Mouse (Mus musculus): ENCODE measurements around the gene Strap. TPM values are rescaled to one million over a fixed set of nuclear protein-coding genes. Genes with fewer than 3 reads are reported as not detected.
"Not testable (repeated sequence)": the region's sequence is repeated elsewhere in the genome, so short reads cannot be mapped to it uniquely, and the experiment has no call there.

Gene Strap
- polyA plus RNA-seq, 1 experiment from 2014 or later = 200 TPM

DNA sequence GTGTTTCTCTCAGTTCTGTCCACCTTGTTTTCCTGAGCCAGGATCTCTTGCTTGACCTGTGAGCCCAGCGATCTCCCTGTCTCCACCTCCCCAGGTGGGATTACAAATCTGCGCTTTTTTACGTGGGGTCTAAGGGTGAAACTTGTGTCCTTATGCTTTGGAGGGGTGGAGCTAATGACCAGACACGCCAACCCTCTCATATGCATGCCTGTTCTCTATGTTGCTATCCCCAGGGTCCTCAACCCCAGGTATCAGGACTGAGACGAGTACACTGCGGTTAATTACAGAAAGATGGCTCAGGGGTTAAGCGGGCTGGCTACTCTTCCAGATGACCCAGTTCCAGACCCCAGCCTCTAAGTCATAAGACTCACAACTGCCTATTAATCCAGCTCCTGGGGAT is 31.4 kb upstream of the Strap start:
- WGBS = 80% methylated on average over 7 of the region's 7 CpGs
- H3K9me3 ChIP-seq = no peaks in the 10 kb centered on the region

DNA sequence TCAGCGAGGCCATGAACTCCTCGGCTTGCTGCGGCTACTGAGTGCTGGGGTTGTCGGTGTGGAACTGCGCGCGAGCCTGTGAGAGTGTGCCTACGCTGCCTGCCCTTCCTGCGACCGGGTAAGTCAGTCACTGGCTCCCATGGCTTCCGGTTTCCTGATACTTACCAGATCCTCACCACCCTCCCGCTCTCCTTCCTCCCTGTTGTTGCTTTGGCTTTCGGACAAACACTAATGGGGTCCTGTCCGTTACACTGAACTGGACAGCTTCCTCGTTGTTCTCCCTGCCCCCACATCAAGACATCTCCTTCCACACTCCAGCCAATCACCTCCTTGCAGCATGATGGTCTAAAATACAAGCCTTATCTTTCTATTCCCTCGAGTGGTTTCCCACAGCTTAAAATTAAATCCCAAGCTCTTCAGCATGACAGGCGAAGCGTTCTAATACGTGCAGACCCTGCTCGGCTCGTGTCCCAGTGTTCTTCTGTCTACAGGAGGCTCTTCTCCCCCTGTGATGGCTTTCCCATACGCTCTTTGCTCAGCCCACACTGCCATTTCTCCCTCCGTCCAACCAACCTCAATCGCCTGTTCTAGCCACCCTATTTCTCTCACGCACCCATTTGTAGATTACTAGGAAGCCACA is 30.5 kb upstream of the Strap start:
- no peaks in the 10 kb centered on the region for H3K9me3 ChIP-seq
- no peaks in the 10 kb centered on the region for H3K27me3 ChIP-seq
- no peaks in the 10 kb centered on the region for H3K36me3 ChIP-seq
- H3K4me3 ChIP-seq = no peak overlapping the region
- WGBS = 80% methylated on average over 25 of the region's 25 CpGs
- H3K9ac ChIP-seq = no peak overlapping the region
- H3K4me2 ChIP-seq (replicated peaks) = no peak overlapping the region
- ATAC-seq (ENCODE audit: insufficient number of reproducible peaks, insufficient read depth, low FRiP score, low TSS enrichment) = no peak
- H3K27ac ChIP-seq = no peak overlapping the region
- no peaks in the 10 kb centered on the region for H3K4me1 ChIP-seq

More for the DNA sequence above, 31.4 kb upstream of the Strap start:
- no peak overlapping the region for H3K4me2 ChIP-seq (replicated peaks)
- H3K36me3 ChIP-seq = no peaks in the 10 kb centered on the region
- H3K27ac ChIP-seq = no peak overlapping the region
- H3K9ac ChIP-seq = no peak overlapping the region
- H3K4me1 ChIP-seq = no peaks in the 10 kb centered on the region
- no peak for ATAC-seq (ENCODE audit: insufficient number of reproducible peaks, insufficient read depth, low FRiP score, low TSS enrichment)
- H3K27me3 ChIP-seq = no peaks in the 10 kb centered on the region
- no peak overlapping the region for H3K4me3 ChIP-seq

DNA sequence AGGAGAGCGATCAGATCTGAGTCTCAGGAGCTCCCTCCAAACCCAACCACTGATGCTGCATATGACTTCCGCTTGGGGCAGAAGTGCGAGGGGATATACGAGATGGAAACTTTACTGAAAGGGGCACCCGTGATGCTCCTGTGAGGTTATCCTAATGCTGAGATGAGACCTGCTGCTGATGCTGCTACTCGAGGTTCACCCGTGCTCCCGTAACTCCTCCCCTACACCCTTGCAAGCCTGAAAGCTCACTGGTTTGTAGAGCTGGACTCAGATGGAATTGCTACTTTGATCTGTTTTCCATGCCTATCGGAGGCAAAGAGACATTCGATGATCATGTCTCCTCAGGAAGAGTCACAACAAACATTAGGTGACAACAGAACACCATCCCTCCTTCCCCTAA is 28.7 kb upstream of the Strap start:
- Histone ChIP-seq H3K27ac (no peak overlapping the region), H3K36me3 (no peaks in the 10 kb centered on the region), H3K27me3 (no peaks in the 10 kb centered on the region), H3K4me2 (replicated peaks) (no peak overlapping the region), H3K9me3 (no peaks in the 10 kb centered on the region), H3K9ac (no peak overlapping the region), H3K4me1 (no peaks in the 10 kb centered on the region), H3K4me3 (no peak overlapping the region)
- 88% methylated on average over 10 of the region's 10 CpGs for WGBS
- ATAC-seq (ENCODE audit: insufficient number of reproducible peaks, insufficient read depth, low FRiP score, low TSS enrichment) = no peak

DNA sequence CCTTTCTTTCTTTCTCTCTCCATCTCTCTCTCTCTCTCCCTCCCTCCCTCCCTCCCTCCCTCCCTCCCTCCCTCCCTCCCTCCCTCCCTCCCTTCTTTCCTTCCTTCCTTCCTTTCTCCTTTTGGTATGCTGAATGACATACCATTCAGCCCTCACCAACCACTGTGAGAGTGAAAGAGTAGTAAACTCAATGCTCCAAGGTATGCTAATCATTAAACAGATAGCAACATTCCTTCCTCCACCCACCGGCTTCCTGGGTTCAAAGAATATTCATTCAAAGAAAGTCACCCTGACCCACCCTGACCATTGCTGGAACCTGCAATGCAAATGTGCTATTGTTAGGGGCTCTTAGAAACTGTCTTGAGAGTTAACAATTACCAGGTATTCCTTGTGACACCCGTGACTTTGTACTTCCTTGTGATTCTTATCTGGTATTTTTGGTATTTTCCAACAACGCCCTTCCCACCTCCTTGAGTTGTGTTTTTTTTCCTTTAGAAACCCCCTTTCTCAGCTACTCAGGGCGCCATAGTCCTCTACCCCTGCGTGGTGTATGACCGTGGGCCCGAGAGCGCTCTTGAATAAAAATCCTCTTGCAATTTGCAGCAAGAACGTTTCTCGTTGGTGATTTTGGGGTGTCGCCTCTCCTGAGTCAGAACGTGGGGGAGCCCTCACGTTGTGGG is 26.0 kb upstream of the Strap start:
- H3K9ac ChIP-seq; ATAC-seq (ENCODE audit: insufficient number of reproducible peaks, insufficient read depth, low FRiP score, low TSS enrichment); H3K4me2 ChIP-seq (replicated peaks); H3K36me3 ChIP-seq; H3K4me3 ChIP-seq; H3K27me3 ChIP-seq; H3K4me1 ChIP-seq; H3K27ac ChIP-seq; H3K9me3 ChIP-seq: not testable (repeated sequence)
- WGBS = 82% methylated on average over 13 of the region's 13 CpGs

DNA sequence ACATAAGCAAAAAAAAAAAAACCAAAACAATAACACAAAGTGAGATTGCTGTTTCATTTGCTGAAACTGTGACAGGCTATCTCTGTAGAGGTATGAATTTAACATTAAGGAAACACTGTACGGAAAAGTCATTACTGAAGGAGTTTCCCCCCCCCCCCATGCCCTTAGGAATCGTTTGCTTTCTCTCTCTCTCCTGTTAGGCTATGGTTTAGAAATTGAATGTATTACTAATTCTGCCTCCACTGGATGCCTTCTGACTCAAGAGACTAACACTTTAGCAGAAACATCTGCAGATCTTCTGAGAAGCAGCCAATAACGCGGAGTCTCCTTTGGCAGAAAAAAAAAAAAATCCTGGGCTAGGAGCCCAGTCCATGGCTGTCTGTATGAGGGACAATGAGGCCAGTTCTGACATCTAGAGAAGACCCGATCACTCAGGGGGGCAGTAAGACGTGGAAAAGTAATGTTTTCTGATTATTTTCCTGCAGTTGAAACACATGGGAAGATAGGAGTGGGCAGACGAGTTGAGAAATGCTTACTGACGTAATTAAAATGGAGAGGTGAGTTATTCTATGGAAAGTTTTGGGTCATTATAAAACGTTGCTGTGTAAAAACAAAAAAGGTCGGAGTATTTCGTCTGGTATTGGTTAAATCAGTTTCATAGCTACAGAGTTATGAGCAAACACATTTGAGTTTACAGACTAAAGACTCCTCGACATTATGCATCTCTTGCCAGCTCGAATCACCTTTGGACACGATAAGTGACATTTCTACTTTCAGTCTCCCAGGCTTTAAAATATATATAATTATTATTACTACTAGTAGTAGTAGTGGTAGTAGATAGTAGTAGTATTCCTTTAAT is 24.5 kb upstream of the Strap start:
- Histone ChIP-seq H3K4me2 (replicated peaks) (no peak overlapping the region), H3K9ac (no peak overlapping the region), H3K9me3 (no peaks in the 10 kb centered on the region), H3K4me3 (no peak overlapping the region), H3K36me3 (no peaks in the 10 kb centered on the region), H3K27ac (no peak overlapping the region), H3K4me1 (no peaks in the 10 kb centered on the region), H3K27me3 (no peaks in the 10 kb centered on the region)
- ATAC-seq (ENCODE audit: insufficient number of reproducible peaks, insufficient read depth, low FRiP score, low TSS enrichment) = no peak
- 73% methylated on average over 14 of the region's 14 CpGs for WGBS

DNA sequence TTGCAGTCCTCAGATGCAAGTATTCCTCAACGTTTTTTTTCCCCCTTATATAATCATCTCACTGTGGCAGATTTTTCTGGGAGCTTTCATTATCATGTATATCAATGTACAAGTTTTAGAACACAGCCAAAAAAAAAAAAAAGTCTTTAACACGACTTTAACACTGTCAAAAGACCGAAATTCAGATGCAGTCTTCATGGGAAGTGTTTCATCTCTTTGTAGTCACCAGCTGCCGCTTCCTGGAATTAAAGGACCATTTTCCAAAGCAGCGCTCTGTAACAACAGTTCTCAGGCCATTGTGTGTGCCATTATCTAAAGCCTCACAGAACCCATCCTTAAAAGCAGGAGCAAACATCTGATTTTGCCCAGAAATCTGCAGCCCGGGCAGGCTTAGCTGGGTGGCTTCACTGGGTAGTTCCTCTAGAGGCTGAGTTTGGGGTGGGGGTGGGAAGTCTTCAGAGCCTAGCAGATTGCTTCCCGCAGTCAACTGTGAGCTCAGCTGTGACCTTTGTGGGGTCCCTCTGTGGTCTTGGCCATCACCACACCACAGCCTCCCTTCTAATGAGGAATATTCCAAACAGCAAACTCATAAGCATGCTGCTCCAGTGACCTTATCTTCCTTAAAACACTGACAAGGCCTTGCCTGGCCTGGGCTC is 22.1 kb upstream of the Strap start:
- Histone ChIP-seq H3K9me3 (no peaks in the 10 kb centered on the region), H3K27ac (no peak overlapping the region), H3K4me1 (no peaks in the 10 kb centered on the region), H3K27me3 (no peaks in the 10 kb centered on the region), H3K9ac (no peak overlapping the region), H3K4me3 (no peak overlapping the region), H3K4me2 (replicated peaks) (no peak overlapping the region), H3K36me3 (no peaks in the 10 kb centered on the region)
- 69% methylated on average over 7 of the region's 7 CpGs for WGBS
- no peak for ATAC-seq (ENCODE audit: insufficient number of reproducible peaks, insufficient read depth, low FRiP score, low TSS enrichment)

DNA sequence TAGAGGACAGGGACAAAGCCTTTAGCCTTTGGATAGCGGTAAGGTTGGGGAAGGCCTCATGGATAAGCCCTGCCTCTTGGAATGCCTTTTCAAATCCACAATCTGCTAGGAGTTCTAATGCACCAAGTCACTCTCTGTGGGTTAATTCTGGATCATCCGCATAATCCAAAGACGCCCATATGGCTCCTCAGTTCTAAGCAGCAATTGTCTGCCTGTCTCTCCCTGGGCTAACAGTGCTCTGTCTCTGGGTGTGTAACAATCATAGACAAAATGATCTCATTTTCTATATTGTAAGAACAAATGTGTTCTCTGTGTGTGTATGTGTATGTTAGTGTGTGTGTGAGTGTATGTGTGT is 21.6 kb upstream of the Strap start:
- no peak overlapping the region for H3K27ac ChIP-seq
- H3K4me1 ChIP-seq = no peaks in the 10 kb centered on the region
- H3K36me3 ChIP-seq = no peaks in the 10 kb centered on the region
- no peaks in the 10 kb centered on the region for H3K27me3 ChIP-seq
- H3K9ac ChIP-seq = no peak overlapping the region
- no peak for ATAC-seq (ENCODE audit: insufficient number of reproducible peaks, insufficient read depth, low FRiP score, low TSS enrichment)
- 89% methylated on average over 3 of the region's 3 CpGs for WGBS
- H3K9me3 ChIP-seq = no peaks in the 10 kb centered on the region
- no peak overlapping the region for H3K4me3 ChIP-seq
- H3K4me2 ChIP-seq (replicated peaks) = no peak overlapping the region

DNA sequence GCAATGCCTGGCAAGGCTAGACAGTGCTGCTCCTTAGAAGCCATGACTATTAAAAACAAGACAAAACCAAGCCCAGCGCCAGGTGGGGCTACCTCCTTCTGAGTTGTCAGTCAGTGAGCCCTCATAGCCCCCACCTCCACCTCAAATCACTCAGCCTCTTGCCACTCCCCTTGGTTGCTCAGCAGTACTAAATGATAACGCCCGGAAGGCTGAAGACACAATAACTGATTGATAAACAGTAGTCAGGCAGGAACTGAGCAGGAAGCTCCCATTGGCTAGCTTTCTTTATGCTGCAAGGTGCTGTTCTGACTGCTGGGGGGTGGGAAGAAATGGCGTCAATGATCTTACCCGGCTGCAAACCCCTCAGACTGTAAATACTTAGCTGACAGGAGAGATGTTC is 18.1 kb upstream of the Strap start:
- H3K4me3 ChIP-seq = no peak overlapping the region
- no peaks in the 10 kb centered on the region for H3K36me3 ChIP-seq
- no peaks in the 10 kb centered on the region for H3K4me1 ChIP-seq
- no peak overlapping the region for H3K9ac ChIP-seq
- H3K27ac ChIP-seq = no peak overlapping the region
- no peak for ATAC-seq (ENCODE audit: insufficient number of reproducible peaks, insufficient read depth, low FRiP score, low TSS enrichment)
- H3K9me3 ChIP-seq = no peaks in the 10 kb centered on the region
- 51% methylated on average over 5 of the region's 5 CpGs for WGBS
- H3K27me3 ChIP-seq = no peaks in the 10 kb centered on the region
- H3K4me2 ChIP-seq (replicated peaks) = no peak overlapping the region

DNA sequence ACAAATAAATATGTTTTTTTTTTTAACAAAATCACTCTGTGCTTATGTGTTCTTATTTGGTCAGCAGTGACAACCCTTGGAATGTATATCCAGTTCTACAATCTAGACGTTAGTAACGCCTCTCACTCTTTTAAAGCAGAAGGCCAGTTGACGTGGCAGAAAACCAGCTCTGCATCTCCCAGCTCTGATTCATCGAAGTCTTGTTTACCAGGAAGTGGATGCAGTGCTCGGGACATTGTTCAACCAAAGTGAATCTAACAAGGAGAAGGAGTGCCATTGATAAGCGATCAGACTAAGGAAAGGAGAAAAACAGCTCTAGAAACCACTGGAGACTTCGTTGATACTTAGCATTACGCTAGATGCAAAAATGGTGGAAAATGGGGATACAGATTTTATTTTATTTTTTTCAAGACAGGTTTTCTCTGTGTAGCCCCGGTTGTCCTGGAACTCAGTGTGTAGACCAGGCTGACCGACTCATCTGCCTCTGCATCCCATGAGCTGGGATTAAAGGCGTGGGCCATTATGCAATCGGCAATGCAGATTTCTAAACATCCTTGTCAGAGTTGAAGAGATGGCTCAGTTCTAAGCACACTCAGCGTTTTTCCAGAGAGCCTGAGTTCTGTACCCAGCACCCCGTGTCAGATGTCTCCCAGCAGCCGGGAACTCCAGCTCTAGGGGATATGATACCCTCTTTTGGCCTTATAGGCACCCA is 12.5 kb upstream of the Strap start:
- Histone ChIP-seq H3K4me1 (no peaks in the 10 kb centered on the region), H3K36me3 (no peaks in the 10 kb centered on the region), H3K27ac (no peak overlapping the region), H3K27me3 (no peaks in the 10 kb centered on the region), H3K9ac (no peak overlapping the region), H3K4me2 (replicated peaks) (no peak overlapping the region), H3K9me3 (no peaks in the 10 kb centered on the region), H3K4me3 (no peak overlapping the region)
- WGBS = 91% methylated on average over 15 of the region's 15 CpGs
- no peak for ATAC-seq (ENCODE audit: insufficient number of reproducible peaks, insufficient read depth, low FRiP score, low TSS enrichment)

DNA sequence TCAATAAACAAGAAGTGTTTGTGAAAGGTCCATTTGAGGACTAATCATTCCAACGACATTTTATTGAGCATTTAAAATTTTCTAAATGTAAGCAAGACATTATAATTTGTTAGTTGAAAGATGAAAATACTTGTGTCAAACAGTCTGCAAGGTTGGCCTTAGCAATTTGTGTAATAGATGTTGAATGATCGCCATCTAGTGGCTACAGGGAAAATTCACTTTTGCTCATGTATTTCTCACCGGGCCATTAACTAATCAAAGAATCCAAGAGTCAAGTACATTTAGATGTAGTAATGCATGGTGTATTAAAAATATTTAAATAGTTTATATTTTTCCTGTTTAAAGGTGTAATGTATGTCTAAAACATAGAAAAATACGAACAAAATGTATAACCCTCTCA is 11.0 kb upstream of the Strap start:
- no peaks in the 10 kb centered on the region for H3K4me1 ChIP-seq
- no peak overlapping the region for H3K9ac ChIP-seq
- H3K4me3 ChIP-seq = no peak overlapping the region
- H3K4me2 ChIP-seq (replicated peaks) = no peak overlapping the region
- no peaks in the 10 kb centered on the region for H3K36me3 ChIP-seq
- no peak overlapping the region for H3K27ac ChIP-seq
- ATAC-seq (ENCODE audit: insufficient number of reproducible peaks, insufficient read depth, low FRiP score, low TSS enrichment) = no peak
- H3K9me3 ChIP-seq = no peaks in the 10 kb centered on the region
- WGBS = 6% methylated on average over 4 of the region's 4 CpGs
- 0 out of 2 replicates have a peak, but pooled peaks cover 3% of the 10 kb centered on the region for H3K27me3 ChIP-seq

DNA sequence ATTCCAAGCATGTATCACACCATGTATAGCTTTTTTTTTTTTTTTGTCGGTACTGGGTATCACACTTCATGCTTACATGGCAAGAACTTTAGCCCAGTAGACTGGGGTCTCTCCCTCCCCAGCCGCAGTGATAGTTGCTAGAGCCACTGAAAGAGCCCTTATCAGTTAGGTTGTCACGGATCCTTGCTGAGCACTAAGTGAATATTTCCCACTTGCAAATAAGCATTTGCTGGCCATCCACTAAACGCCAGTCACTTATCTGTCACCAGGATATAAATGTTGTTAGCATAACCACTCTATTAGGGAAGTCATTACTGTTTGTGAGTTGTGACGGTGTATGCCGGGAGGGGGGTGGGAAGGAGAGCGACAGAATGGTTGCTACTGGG is 425 bp upstream of the Strap start:
- Histone ChIP-seq H3K9ac (peak overlapping the region; percentile 38), H3K4me2 (replicated peaks) (peak overlapping the region; percentile 83), H3K4me3 (peak overlapping the region; percentile 94), H3K27me3 (no peaks in the 10 kb centered on the region; the same call in 1 of the 2 replicates), H3K36me3 (peaks cover 9% of the 10 kb centered on the region; the same call in 1 of the 2 replicates), H3K27ac (no peak overlapping the region), H3K4me1 (peaks cover 9% of the 10 kb centered on the region), H3K9me3 (no peaks in the 10 kb centered on the region)
- WGBS = 8% methylated on average over 7 of the region's 7 CpGs
- peak; percentile 22; the same call in 1 of the 2 replicates for ATAC-seq (ENCODE audit: insufficient number of reproducible peaks, insufficient read depth, low FRiP score, low TSS enrichment)
